Mouse (Mus musculus) megakaryocyte progenitor cell, adult 5-6 weeks (primary cell): ENCODE data around the gene Ube2d2b. TPM values are rescaled to one million over a fixed set of nuclear protein-coding genes. Genes with fewer than 3 reads are reported as not detected.

Source experiments
- ATAC-seq: replicated peaks from 2 replicates; pipeline ENCODE4 v1.8.0; 2016; ENCODE audit warnings: mild to moderate bottlenecking, moderate TSS enrichment, inconsistent platforms; ENCODE audit not compliant: poor library complexity
- total RNA-seq, 2 experiments: library from RNA; stranded (forward) in 1 of 2; stranded (reverse) in 1 of 2; fragments of 157-497, 149-512 nt in 1 of 2; fragments of 200-1000 nt in 1 of 2; gene quantifications; 2 replicates each; pipeline versions ENCODE4 v1.2.3 to v1.2.4; 2015 to 2017

Ube2d2b gene
- total RNA-seq (2015) = not detected in 2 replicates
- total RNA-seq (2017) = not detected in 2 replicates

- no peak for ATAC-seq
Measured at GRCm38 (mm10) chr5:107829998-107830560, at the start of gene Ube2d2b. Gene Ube2d2b, plus strand, starts transcription at chr5:107830099.

- ATAC-seq = no peak
Measured at GRCm38 (mm10) chr5:107782360-107782759, 47.5 kb upstream of the Ube2d2b start.

- no peak for ATAC-seq
Measured at GRCm38 (mm10) chr5:107787682-107788443, 42.0 kb upstream of the Ube2d2b start.

- peak; percentile 79 for ATAC-seq
Measured at GRCm38 (mm10) chr5:107789492-107789891, 40.4 kb upstream of the Ube2d2b start.

- ATAC-seq = peak; percentile 79
Measured at GRCm38 (mm10) chr5:107791966-107792365, 37.9 kb upstream of the Ube2d2b start.

GRCm38 (mm10) chr5:107792516-107792915, 37.4 kb upstream of the Ube2d2b start:
- no peak for ATAC-seq

GRCm38 (mm10) chr5:107793258-107793657, 36.6 kb upstream of the Ube2d2b start:
- ATAC-seq = no peak

- ATAC-seq = peak; percentile 68
Measured at GRCm38 (mm10) chr5:107793927-107794326, 36.0 kb upstream of the Ube2d2b start.

- ATAC-seq = no peak
Measured at GRCm38 (mm10) chr5:107798290-107798689, 31.6 kb upstream of the Ube2d2b start.

GRCm38 (mm10) chr5:107801234-107801633, 28.7 kb upstream of the Ube2d2b start:
- ATAC-seq = no peak

- no peak for ATAC-seq
Measured at GRCm38 (mm10) chr5:107802621-107803020, 27.3 kb upstream of the Ube2d2b start.

- ATAC-seq = no peak
Measured at GRCm38 (mm10) chr5:107807496-107807895, 22.4 kb upstream of the Ube2d2b start.

GRCm38 (mm10) chr5:107814651-107815050, 15.2 kb upstream of the Ube2d2b start:
- ATAC-seq = no peak

- ATAC-seq = no peak
Measured at GRCm38 (mm10) chr5:107822521-107822920, 7.4 kb upstream of the Ube2d2b start.

- ATAC-seq = no peak
Measured at GRCm38 (mm10) chr5:107831351-107831750, 1.5 kb downstream of the Ube2d2b start.

GRCm38 (mm10) chr5:107834287-107834686, 4.4 kb downstream of the Ube2d2b start:
- ATAC-seq = no peak

- ATAC-seq = no peak
Measured at GRCm38 (mm10) chr5:107838891-107839644, 9.2 kb downstream of the Ube2d2b start.

- 0 out of 2 replicates have a peak, but pooled peaks have one; percentile 42 for ATAC-seq
Measured at GRCm38 (mm10) chr5:107840549-107841238, 10.8 kb downstream of the Ube2d2b start.

GRCm38 (mm10) chr5:107847349-107847748, 17.4 kb downstream of the Ube2d2b start:
- ATAC-seq = no peak

GRCm38 (mm10) chr5:107847817-107848216, 17.9 kb downstream of the Ube2d2b start:
- ATAC-seq = no peak

GRCm38 (mm10) chr5:107848964-107849363, 19.1 kb downstream of the Ube2d2b start:
- no peak for ATAC-seq
